Mouse (Mus musculus): ENCODE measurements around the gene Arid1b. TPM values are rescaled to one million over a fixed set of nuclear protein-coding genes. Genes with fewer than 3 reads are reported as not detected.

The Arid1b gene
- 1.5 and 2.6 TPM in 2 replicates for polyA plus RNA-seq (2012)

DNA sequence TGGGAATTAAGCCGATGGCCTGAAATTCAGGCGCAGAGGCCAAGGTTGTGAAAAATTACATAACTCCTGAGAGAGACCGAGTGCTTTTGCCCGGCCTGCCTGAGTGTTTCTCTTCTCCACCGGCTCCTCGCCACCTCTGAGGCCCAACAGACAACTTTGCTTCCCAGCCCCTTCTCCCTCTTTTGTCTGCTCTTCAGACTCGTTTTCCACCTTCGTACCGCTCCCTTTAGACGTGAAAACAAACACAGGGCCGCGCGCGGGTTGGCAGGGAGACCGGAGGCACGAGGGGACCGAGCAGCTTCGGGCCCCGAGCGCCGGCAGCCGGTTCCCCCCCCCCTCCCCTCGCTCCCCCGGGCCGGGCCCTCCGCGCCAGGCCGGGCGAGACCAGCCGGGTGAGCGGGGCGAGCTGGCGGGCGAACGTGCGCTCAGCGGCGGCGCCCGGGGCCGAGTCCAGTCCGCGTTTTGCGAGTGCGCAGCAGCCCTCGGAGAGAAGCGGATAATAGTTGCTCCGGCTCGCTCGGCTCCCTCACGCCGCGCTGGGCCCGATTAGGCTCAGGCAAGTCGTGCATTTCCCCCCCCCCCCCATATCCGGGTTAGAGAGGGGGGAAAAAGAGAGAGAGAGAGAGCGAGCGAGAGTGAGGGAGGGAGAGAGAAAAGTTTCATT, at the start of gene Arid1b:
Gene Arid1b, plus strand, starts transcription at position 493 of the 664 bp plus-strand sequence.
- Histone ChIP-seq H3K27me3 (ENCODE audit: control insufficient read depth) (no peaks in the 10 kb centered on the region), H3K9me3 (ENCODE audit: control insufficient read depth, low read length) (no peaks in the 10 kb centered on the region), H3K4me1 (ENCODE audit: control insufficient read depth) (peaks cover 33% of the 10 kb centered on the region), H3K4me3 (replicated peaks) (peak within 1 kb of the TSS; percentile 89), H3K36me3 (ENCODE audit: control insufficient read depth) (no peaks in the 10 kb centered on the region)
- TF ChIP-seq GATA1 (IDR thresholded peaks at IDR 0.05; ENCODE audit: low read length) (no peak), TAL1 (IDR thresholded peaks at IDR 0.05; ENCODE audit: low read length) (no peak)

DNA sequence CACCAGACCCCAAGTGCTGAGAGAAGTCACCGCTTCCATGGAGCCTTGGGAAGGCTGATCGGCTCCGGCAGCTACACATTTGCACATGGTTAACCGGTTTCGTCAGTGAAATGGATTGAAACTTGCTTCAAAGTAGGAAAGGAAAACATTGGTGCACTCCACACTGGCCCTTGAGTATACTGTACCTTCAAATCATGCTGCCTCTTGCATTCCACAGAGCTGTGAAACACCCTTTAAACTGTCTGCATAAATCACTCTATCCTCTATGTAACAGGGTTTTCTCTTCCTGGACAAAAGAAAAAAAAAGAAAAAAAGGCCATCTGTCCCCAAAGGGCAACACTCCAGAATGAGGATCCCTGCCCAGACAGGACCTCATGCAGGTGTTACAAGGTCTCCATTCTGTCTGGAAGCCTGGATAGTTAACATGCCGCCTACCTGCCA, 48.8 kb upstream of the Arid1b start:
- Histone ChIP-seq H3K9me3 (ENCODE audit: control insufficient read depth, low read length) (no peaks in the 10 kb centered on the region), H3K4me1 (ENCODE audit: control insufficient read depth) (no peaks in the 10 kb centered on the region), H3K4me3 (replicated peaks) (no peak overlapping the region), H3K36me3 (ENCODE audit: control insufficient read depth) (no peaks in the 10 kb centered on the region), H3K27me3 (ENCODE audit: control insufficient read depth) (peaks cover 9% of the 10 kb centered on the region)
- TF ChIP-seq GATA1 (IDR thresholded peaks at IDR 0.05; ENCODE audit: low read length) (no peak), TAL1 (IDR thresholded peaks at IDR 0.05; ENCODE audit: low read length) (no peak)

GRCm38 (mm10) chr17:4945871-4946331, 48.2 kb upstream of the Arid1b start:
- H3K4me3 ChIP-seq (replicated peaks) = no peak overlapping the region
- H3K27me3 ChIP-seq (ENCODE audit: control insufficient read depth) = peaks cover 9% of the 10 kb centered on the region
- TF ChIP-seq TAL1 (IDR thresholded peaks at IDR 0.05; ENCODE audit: low read length) (no peak), GATA1 (IDR thresholded peaks at IDR 0.05; ENCODE audit: low read length) (no peak)
- no peaks in the 10 kb centered on the region for H3K4me1 ChIP-seq (ENCODE audit: control insufficient read depth)
- H3K9me3 ChIP-seq (ENCODE audit: control insufficient read depth, low read length) = no peaks in the 10 kb centered on the region
- H3K36me3 ChIP-seq (ENCODE audit: control insufficient read depth) = no peaks in the 10 kb centered on the region

DNA sequence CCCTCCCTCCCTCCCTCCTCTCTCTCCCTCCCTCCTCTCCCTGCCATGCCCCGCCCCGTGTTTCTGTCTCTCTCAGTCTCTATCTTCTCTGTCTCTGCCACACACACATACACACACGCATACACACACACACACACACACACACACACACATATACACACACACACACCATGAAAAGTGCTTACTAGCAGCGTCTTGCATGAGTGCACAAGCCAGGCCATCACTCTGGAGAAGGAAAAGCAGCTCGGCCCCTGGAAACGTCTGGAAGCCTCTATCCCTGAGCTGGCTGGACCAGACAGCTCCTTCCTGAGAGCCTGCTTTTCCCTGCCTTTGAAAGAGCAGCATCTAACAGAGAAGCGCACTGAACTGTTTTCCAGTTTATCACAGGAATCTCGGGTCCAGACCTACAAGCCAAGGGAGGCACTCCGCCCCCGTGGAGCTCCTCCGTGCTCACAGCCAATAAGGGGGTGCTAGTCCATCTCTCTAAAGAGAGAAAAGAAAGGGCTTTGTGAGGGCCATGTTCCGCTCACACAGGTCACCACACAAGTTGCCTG, 47.6 kb upstream of the Arid1b start:
- H3K9me3 ChIP-seq (ENCODE audit: control insufficient read depth, low read length) = no peaks in the 10 kb centered on the region
- TF ChIP-seq TAL1 (IDR thresholded peaks at IDR 0.05; ENCODE audit: low read length) (no peak), GATA1 (IDR thresholded peaks at IDR 0.05; ENCODE audit: low read length) (no peak)
- no peaks in the 10 kb centered on the region for H3K4me1 ChIP-seq (ENCODE audit: control insufficient read depth)
- no peaks in the 10 kb centered on the region for H3K36me3 ChIP-seq (ENCODE audit: control insufficient read depth)
- no peak overlapping the region for H3K4me3 ChIP-seq (replicated peaks)
- peaks cover 9% of the 10 kb centered on the region for H3K27me3 ChIP-seq (ENCODE audit: control insufficient read depth)

GRCm38 (mm10) chr17:4947013-4947412, 47.1 kb upstream of the Arid1b start:
- H3K9me3 ChIP-seq (ENCODE audit: control insufficient read depth, low read length) = no peaks in the 10 kb centered on the region
- no peaks in the 10 kb centered on the region for H3K4me1 ChIP-seq (ENCODE audit: control insufficient read depth)
- H3K4me3 ChIP-seq (replicated peaks) = no peak overlapping the region
- peaks cover 9% of the 10 kb centered on the region for H3K27me3 ChIP-seq (ENCODE audit: control insufficient read depth)
- no peaks in the 10 kb centered on the region for H3K36me3 ChIP-seq (ENCODE audit: control insufficient read depth)
- TF ChIP-seq GATA1 (IDR thresholded peaks at IDR 0.05; ENCODE audit: low read length) (no peak), TAL1 (IDR thresholded peaks at IDR 0.05; ENCODE audit: low read length) (no peak)

DNA sequence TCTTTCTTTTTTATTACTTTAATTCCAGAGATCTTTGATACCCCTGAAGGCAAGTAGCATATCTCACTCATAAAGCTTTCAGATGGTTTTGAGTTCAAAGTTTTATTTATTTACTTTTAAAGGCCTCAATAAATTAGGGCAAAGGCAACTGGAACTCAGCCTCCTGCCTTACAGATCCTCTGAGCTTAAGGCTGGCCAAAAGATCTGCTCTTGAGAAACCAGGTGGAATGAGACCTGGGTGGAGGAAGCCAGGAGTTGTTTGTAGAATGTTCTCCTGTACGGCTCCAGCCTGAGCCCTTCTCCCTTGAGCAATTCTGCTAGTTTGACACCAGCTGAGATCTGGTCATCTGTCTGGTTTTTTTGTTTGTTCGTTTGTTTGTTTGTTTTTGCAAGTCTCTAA, 46.7 kb upstream of the Arid1b start:
- TF ChIP-seq GATA1 (IDR thresholded peaks at IDR 0.05; ENCODE audit: low read length) = no peak
- H3K4me1 ChIP-seq (ENCODE audit: control insufficient read depth) = no peaks in the 10 kb centered on the region
- H3K4me3 ChIP-seq (replicated peaks) = no peak overlapping the region
- H3K27me3 ChIP-seq (ENCODE audit: control insufficient read depth) = peaks cover 9% of the 10 kb centered on the region
- H3K36me3 ChIP-seq (ENCODE audit: control insufficient read depth) = no peaks in the 10 kb centered on the region
- H3K9me3 ChIP-seq (ENCODE audit: control insufficient read depth, low read length) = no peaks in the 10 kb centered on the region

DNA sequence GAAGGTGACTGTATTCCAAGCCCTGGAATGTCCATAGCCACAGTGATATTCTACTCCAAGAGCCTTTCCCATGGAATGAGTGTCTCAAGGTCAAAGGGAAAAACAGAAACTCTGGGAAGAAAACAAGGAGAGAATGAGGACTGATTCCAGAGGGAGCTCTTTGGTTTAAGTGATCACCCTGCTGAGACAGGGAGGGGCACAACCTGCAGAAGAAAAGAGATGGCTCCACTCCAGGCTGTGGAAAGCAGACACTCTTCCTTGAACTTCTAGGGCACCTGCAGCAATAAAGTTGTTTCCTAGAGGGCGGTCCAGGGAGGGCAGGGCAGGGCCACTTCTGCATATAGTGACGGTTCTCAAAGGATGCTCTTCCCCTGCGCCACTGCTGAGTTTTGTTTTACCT, 45.6 kb upstream of the Arid1b start:
- Histone ChIP-seq H3K9me3 (ENCODE audit: control insufficient read depth, low read length) (no peaks in the 10 kb centered on the region), H3K4me3 (replicated peaks) (no peak overlapping the region), H3K4me1 (ENCODE audit: control insufficient read depth) (no peaks in the 10 kb centered on the region), H3K27me3 (ENCODE audit: control insufficient read depth) (peaks cover 9% of the 10 kb centered on the region), H3K36me3 (ENCODE audit: control insufficient read depth) (no peaks in the 10 kb centered on the region)
- TF ChIP-seq TAL1 (IDR thresholded peaks at IDR 0.05; ENCODE audit: low read length) = no peak
- no peak for TF ChIP-seq GATA1 (IDR thresholded peaks at IDR 0.05; ENCODE audit: low read length)

- TF ChIP-seq TAL1 (IDR thresholded peaks at IDR 0.05; ENCODE audit: low read length) = no peak
- TF ChIP-seq GATA1 (IDR thresholded peaks at IDR 0.05; ENCODE audit: low read length) = no peak
- H3K27me3 ChIP-seq (ENCODE audit: control insufficient read depth) = no peaks in the 10 kb centered on the region
These were observed 39.7 kb upstream of the Arid1b start for GRCm38 (mm10) chr17:4954431-4954830.

DNA sequence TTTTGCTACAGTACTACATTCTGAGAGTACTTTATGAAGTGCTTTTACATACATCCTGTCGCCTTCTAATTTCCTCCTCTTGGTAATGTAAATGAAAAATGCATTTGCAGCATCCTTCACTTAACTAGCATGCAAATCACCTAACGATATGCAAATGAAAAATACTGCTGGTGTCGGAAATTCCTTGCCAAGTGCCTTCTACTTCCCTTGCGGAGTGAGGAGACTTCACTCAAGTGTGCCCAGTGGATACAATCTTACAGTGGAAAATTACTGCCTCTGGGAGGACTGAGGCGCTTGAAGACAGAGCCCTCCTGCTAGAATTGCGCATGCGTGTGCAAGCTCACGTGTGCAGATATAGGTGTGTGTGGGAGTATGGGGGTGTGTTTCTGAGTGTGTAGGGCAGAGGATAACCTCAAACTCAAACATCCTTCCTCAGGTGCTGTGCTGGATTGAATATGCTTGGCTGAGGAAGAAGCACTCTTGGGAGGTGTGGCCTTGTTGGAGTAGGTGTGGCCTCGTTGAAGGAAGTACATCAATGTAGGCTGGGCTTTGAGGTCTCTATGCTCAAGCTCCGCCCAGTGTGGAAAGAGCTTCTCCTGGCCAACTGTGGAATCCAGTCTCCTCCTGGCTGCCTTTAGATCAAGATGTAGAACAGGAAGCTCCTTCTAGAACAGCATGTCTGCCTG, 29.8 kb upstream of the Arid1b start:
- Histone ChIP-seq H3K4me3 (replicated peaks) (no peak overlapping the region), H3K4me1 (ENCODE audit: control insufficient read depth) (no peaks in the 10 kb centered on the region), H3K36me3 (ENCODE audit: control insufficient read depth) (no peaks in the 10 kb centered on the region), H3K27me3 (ENCODE audit: control insufficient read depth) (no peaks in the 10 kb centered on the region), H3K9me3 (ENCODE audit: control insufficient read depth, low read length) (no peaks in the 10 kb centered on the region)
- TF ChIP-seq GATA1 (IDR thresholded peaks at IDR 0.05; ENCODE audit: low read length) (no peak), TAL1 (IDR thresholded peaks at IDR 0.05; ENCODE audit: low read length) (no peak)

More at GRCm38 (mm10) chr17:4954431-4954830, 39.7 kb upstream of the Arid1b start:
- no peak overlapping the region for H3K4me3 ChIP-seq (replicated peaks)
- no peaks in the 10 kb centered on the region for H3K36me3 ChIP-seq (ENCODE audit: control insufficient read depth)
- no peaks in the 10 kb centered on the region for H3K9me3 ChIP-seq (ENCODE audit: control insufficient read depth, low read length)
- H3K4me1 ChIP-seq (ENCODE audit: control insufficient read depth) = no peaks in the 10 kb centered on the region
